In genomic region chr7:49064792-49065521, GRCm38 (mm10) we compare ENCODE assay signal across 12 mouse cellular contexts.
DNase-seq lines count a peak whose midpoint lies in the region; ATAC-seq and TF ChIP-seq lines count a peak whose summit lies in the region.
"Had no signal": no experiment of that assay in that cellular context is flagged by ENCODE, and none has a peak within 500 bp of the region (broad histone marks: within the 10 kb centered on the region; RNA-seq: fewer than 3 reads in every experiment).

No protein-coding gene starts in this region.

- no peak for TF ChIP-seq CTCF in brain, embryonic 14.5 days (IDR thresholded peaks at IDR 0.05; ENCODE audit: borderline replicate concordance, extremely low read depth, insufficient read depth, insufficient read length)

- peaks cover 5% of the 10 kb centered on the region; the same call in 1 of the 2 replicates for H3K4me1 ChIP-seq in kidney, embryonic 14.5 days (ENCODE audit: control insufficient read depth, insufficient read depth, low read length)
- H3K4me1 ChIP-seq in forebrain, embryonic 14.5 days (ENCODE audit: control insufficient read depth, insufficient read depth, low read length) = peaks cover 27% of the 10 kb centered on the region
- H3K4me1 ChIP-seq: embryonic facial prominence, embryonic 12.5 days; liver, embryonic 13.5 days; stomach, embryonic 15.5 days had no signal

- H3K36me3 ChIP-seq in kidney, embryonic 14.5 days (ENCODE audit: control insufficient read depth, insufficient read depth, low read length) = no peaks in the 10 kb centered on the region
- H3K36me3 ChIP-seq in forebrain, embryonic 14.5 days (ENCODE audit: control insufficient read depth, insufficient read depth, low read length) = no peaks in the 10 kb centered on the region
- H3K36me3 ChIP-seq: embryonic facial prominence, embryonic 12.5 days; liver, embryonic 13.5 days; stomach, embryonic 15.5 days had no signal

- H3K9me3 ChIP-seq in kidney, embryonic 14.5 days (ENCODE audit: control insufficient read depth, low read length) = no peaks in the 10 kb centered on the region
- no peaks in the 10 kb centered on the region for H3K9me3 ChIP-seq in forebrain, embryonic 14.5 days (replicated peaks; ENCODE audit: control insufficient read depth, low read length)
- H3K9me3 ChIP-seq: embryonic facial prominence, embryonic 12.5 days; liver, embryonic 13.5 days; stomach, embryonic 15.5 days had no signal

- 84% methylated on average over 4 of the region's 4 CpGs for WGBS in kidney, embryonic 14.5 days
- 24% methylated on average over 4 of the region's 4 CpGs for WGBS in forebrain, embryonic 14.5 days

- H3K27me3 ChIP-seq in kidney, embryonic 14.5 days (ENCODE audit: control insufficient read depth, insufficient read depth, low read length) = no peaks in the 10 kb centered on the region
- no peaks in the 10 kb centered on the region for H3K27me3 ChIP-seq in forebrain, embryonic 14.5 days (replicated peaks; ENCODE audit: control insufficient read depth, insufficient read depth, low read length)
- H3K27me3 ChIP-seq: embryonic facial prominence, embryonic 12.5 days; liver, embryonic 13.5 days; stomach, embryonic 15.5 days had no signal

- peak; percentile 33 to 41 for DNase-seq in kidney, postnatal 4 days
- peak; percentile 95 for DNase-seq in brain, embryonic 14.5 days (ENCODE audit: low read depth)
- peak; percentile 94 for DNase-seq in forebrain, embryonic 14.5 days (ENCODE audit: low spot score)
- DNase-seq in lung, postnatal 14 days = peak; percentile 30
- no peak for DNase-seq in gastrocnemius, postnatal 25 days
- no peak for DNase-seq in MN1 (ENCODE audit: low spot score)
- DNase-seq: liver, embryonic 13.5 days had no signal

- H3K9ac ChIP-seq in kidney, embryonic 14.5 days (ENCODE audit: low read depth, low read length) = no peak overlapping the region
- H3K9ac ChIP-seq in forebrain, embryonic 14.5 days (ENCODE audit: low read length) = no peak overlapping the region
- H3K9ac ChIP-seq: embryonic facial prominence, embryonic 12.5 days; liver, embryonic 13.5 days; stomach, embryonic 15.5 days had no signal

- no peak overlapping the region for H3K4me3 ChIP-seq in kidney, embryonic 14.5 days (ENCODE audit: low read length)
- no peak overlapping the region for H3K4me3 ChIP-seq in forebrain, embryonic 14.5 days (ENCODE audit: low read depth, low read length)
- H3K4me3 ChIP-seq: embryonic facial prominence, embryonic 12.5 days; heart, adult 2 months; liver, embryonic 13.5 days; stomach, embryonic 15.5 days had no signal

- ATAC-seq in kidney, embryonic 14.5 days (ENCODE audit: low FRiP score, low TSS enrichment) = no peak
- peak; percentile 83 for ATAC-seq in forebrain, embryonic 14.5 days
- ATAC-seq in CD4-positive, CD25-positive, alpha-beta regulatory T cell, adult 4 months = no peak

- no peak for TF ChIP-seq POLR2A in brain, embryonic 14.5 days (IDR thresholded peaks at IDR 0.05; ENCODE audit: borderline replicate concordance, extremely low read depth, insufficient read depth, insufficient read length, poor library complexity, severe bottlenecking)

- H3K4me2 ChIP-seq in kidney, embryonic 14.5 days (replicated peaks; ENCODE audit: low read depth, low read length) = no peak overlapping the region
- H3K4me2 ChIP-seq in forebrain, embryonic 14.5 days (ENCODE audit: low read length) = no peak overlapping the region
- H3K4me2 ChIP-seq: embryonic facial prominence, embryonic 12.5 days; liver, embryonic 13.5 days; stomach, embryonic 15.5 days had no signal

- H3K27ac ChIP-seq in kidney, embryonic 14.5 days (ENCODE audit: low read depth, low read length) = no peak overlapping the region
- H3K27ac ChIP-seq in forebrain, embryonic 14.5 days (ENCODE audit: low read depth, low read length) = no peak overlapping the region
- H3K27ac ChIP-seq: embryonic facial prominence, embryonic 12.5 days; heart, adult 2 months; liver, embryonic 13.5 days; stomach, embryonic 15.5 days had no signal

Comparison
In these comparisons a context has a peak if more than half of its experiments do, and no peak if none do; other contexts are left out.
1. DNase-seq: peak in kidney, postnatal 4 days (2 of 2), brain, embryonic 14.5 days (single experiment), forebrain, embryonic 14.5 days (single experiment) and lung, postnatal 14 days (single experiment); none in gastrocnemius, postnatal 25 days (single experiment) and MN1 (single experiment).